Mouse (Mus musculus) hindbrain, embryonic 12.5 days (tissue): ENCODE measurements around the gene Ift43. TPM values are rescaled to one million over a fixed set of nuclear protein-coding genes. Genes with fewer than 3 reads are reported as not detected.
A peak's percentile ranks its signal among the peaks of the same experiment; 100 is the strongest.

Experiments
- ATAC-seq: fragments of 200-750 bp; cut with Nextera tagmentation; 2 replicates; pipeline ENCODE4 v1.8.0; 2017; ENCODE audit warnings: moderate TSS enrichment; ENCODE audit not compliant: low FRiP score
- H3K27ac ChIP-seq: fragments of 300-500 bp; sonication (generic); 2 replicates; pipeline ENCODE4 v1.5.1; 2016; ENCODE audit warnings: mild to moderate bottlenecking
- H3K27me3 ChIP-seq: fragments of 300-500 bp; sonication (generic); 2 replicates; pipeline ENCODE4 v1.6.1; 2016; ENCODE audit warnings: mild to moderate bottlenecking
- H3K36me3 ChIP-seq: fragments of 300-500 bp; sonication (generic); 2 replicates; pipeline ENCODE4 v1.6.1; 2016; ENCODE audit warnings: mild to moderate bottlenecking
- H3K4me1 ChIP-seq: fragments of 300-500 bp; sonication (generic); 2 replicates; pipeline ENCODE4 v1.6.1; 2016
- H3K4me2 ChIP-seq: fragments of 300-500 bp; sonication (generic); replicated peaks from 2 replicates; pipeline ENCODE4 v1.6.1; 2016; ENCODE audit warnings: mild to moderate bottlenecking
- H3K4me3 ChIP-seq: fragments of 300-500 bp; sonication (generic); 2 replicates; pipeline ENCODE4 v1.5.1; 2016; ENCODE audit warnings: mild to moderate bottlenecking
- H3K9ac ChIP-seq: fragments of 300-500 bp; sonication (generic); 2 replicates; pipeline ENCODE4 v1.6.1; 2016; ENCODE audit warnings: mild to moderate bottlenecking, moderate library complexity
- H3K9me3 ChIP-seq: fragments of 300-500 bp; sonication (generic); replicated peaks from 2 replicates; pipeline ENCODE4 v1.6.1; 2016; ENCODE audit warnings: mild to moderate bottlenecking
- WGBS: fragments of 180-500 bp; shearing (Covaris S2); methylation state at CpG from one replicate; pipeline ENCODE4 v1.1.7; 2016; 5-methylcytosine and 5-hydroxymethylcytosine counted together
- polyA plus RNA-seq: library from polyadenylated mRNA; unstranded; fragments of >200 nt; fragmentation: Nextera tagmentation; extraction: Ambion mirVana; gene quantifications from 2 replicates; pipeline ENCODE4 v1.2.1, GENCODE M21; 2016

The Ift43 gene
- polyA plus RNA-seq, 1 experiment from 2014 or later: 90.1 TPM

DNA sequence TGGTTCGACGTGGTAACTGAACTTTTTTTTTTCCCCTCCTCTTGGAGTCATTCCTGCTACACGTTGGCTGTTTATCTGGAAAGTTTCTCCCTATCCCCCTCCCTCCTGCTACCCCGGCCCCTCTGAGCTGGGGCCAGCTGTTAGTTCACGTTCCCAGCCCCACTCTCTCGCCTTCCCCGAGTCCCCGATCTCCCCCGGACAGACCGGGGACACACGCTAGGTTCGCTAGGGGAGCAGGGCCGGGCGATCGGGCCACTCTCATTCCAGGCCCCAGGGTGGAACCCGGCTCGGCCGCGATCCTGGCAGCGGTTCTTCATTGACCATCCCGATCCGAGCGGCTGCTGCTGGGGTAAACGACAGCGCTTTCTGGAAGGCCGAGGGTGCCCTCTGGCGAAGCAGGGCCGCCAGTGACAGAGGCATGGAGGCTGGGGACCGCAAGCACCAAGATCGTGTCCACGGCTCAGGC is 3.1 kb upstream of the Ift43 start:
- ATAC-seq: peak; percentile 73
- Histone ChIP-seq H3K9ac (peak overlapping the region; percentile 66), H3K36me3 (no peaks in the 10 kb centered on the region), H3K27me3 (peaks cover 26% of the 10 kb centered on the region; the same call in 1 of the 2 replicates), H3K4me3 (peak overlapping the region; percentile 47), H3K9me3 (no peaks in the 10 kb centered on the region), H3K27ac (peak overlapping the region; percentile 79), H3K4me1 (peaks cover 36% of the 10 kb centered on the region), H3K4me2 (peak overlapping the region; percentile 71)
- WGBS: under 1% methylated on average over 31 of the region's 31 CpGs

DNA sequence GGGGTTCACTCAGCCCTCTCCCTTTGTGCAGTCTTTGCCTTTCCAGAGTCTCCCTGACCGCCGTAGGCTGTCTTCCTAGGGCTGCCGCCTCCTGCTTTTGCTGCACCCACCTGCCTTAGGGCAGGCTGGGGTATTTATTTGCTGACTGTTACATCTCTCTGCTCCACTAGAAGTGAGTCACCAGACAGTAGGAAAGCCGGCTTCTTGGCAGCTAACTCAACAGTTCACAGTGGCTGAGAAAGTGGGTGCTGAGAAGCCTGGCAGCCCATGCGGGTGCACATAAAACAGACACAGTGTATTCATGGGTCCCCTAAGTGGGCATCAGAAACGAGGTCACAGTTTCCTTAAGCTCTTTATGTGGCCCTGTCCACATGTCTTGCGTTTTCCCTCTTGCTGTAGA is 3.5 kb downstream of the Ift43 start:
- no peak overlapping the region for H3K4me2 ChIP-seq
- H3K9me3 ChIP-seq: no peaks in the 10 kb centered on the region
- WGBS: 93% methylated on average over 7 of the region's 7 CpGs
- 0 out of 2 replicates have a peak, but pooled peaks cover 4% of the 10 kb centered on the region for H3K27me3 ChIP-seq
- no peak overlapping the region for H3K4me3 ChIP-seq
- H3K4me1 ChIP-seq: peaks cover 10% of the 10 kb centered on the region
- ATAC-seq: no peak
- peaks cover 21% of the 10 kb centered on the region for H3K36me3 ChIP-seq
- H3K27ac ChIP-seq: no peak overlapping the region
- no peak overlapping the region for H3K9ac ChIP-seq

DNA sequence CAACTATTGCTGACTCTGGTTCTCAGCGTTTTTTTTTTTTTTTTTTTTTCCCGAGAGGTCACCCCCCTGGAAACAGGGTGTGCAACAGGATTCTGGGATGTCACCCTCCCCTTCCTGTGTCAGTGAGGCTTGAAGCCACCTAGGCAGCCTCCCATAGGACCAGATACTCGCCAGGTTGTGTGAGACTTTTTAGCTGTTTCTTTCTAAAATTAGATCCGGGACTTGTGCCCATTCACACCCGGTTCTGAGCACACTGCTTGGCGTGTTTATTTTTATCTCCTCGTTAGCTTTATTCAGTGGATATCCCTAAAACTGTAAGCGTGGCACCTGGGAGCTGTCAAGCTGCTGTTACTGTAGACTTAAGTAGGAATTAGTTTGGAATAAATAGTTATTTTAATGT is 4.2 kb downstream of the Ift43 start:
- WGBS: 82% methylated on average over 8 of the region's 8 CpGs
- no peak overlapping the region for H3K9ac ChIP-seq
- no peak overlapping the region for H3K27ac ChIP-seq
- H3K4me1 ChIP-seq: peaks cover 14% of the 10 kb centered on the region
- H3K4me2 ChIP-seq: no peak overlapping the region
- H3K27me3 ChIP-seq: no peaks in the 10 kb centered on the region
- no peaks in the 10 kb centered on the region for H3K9me3 ChIP-seq
- H3K4me3 ChIP-seq: no peak overlapping the region
- ATAC-seq: no peak
- peaks cover 21% of the 10 kb centered on the region for H3K36me3 ChIP-seq

DNA sequence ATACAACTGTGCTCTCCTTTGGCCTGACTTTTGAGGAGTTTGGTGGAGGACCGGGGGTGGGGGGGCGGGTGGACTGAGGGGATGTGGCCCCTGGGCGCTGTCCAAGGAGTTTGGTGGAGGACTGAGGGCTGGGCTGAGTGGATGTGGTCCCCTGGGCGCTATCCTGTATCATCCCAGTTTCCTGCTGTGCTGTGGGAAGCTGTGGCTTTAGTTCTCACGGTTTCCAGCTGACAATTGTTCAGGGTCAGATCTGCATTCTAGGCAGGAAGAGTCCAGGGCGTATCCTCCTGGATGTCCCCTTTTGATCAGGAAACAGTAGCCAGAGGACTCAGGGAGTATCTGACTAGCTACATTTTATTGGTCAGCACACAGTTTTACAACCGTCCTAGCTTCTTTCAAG is 5.7 kb downstream of the Ift43 start:
- peaks cover 14% of the 10 kb centered on the region for H3K4me1 ChIP-seq
- 70% methylated on average over 7 of the region's 7 CpGs for WGBS
- no peak overlapping the region for H3K4me2 ChIP-seq
- H3K9ac ChIP-seq: no peak overlapping the region
- no peaks in the 10 kb centered on the region for H3K27me3 ChIP-seq
- H3K36me3 ChIP-seq: peaks cover 24% of the 10 kb centered on the region
- H3K4me3 ChIP-seq: no peak overlapping the region
- H3K9me3 ChIP-seq: no peaks in the 10 kb centered on the region
- ATAC-seq: no peak
- H3K27ac ChIP-seq: no peak overlapping the region

DNA sequence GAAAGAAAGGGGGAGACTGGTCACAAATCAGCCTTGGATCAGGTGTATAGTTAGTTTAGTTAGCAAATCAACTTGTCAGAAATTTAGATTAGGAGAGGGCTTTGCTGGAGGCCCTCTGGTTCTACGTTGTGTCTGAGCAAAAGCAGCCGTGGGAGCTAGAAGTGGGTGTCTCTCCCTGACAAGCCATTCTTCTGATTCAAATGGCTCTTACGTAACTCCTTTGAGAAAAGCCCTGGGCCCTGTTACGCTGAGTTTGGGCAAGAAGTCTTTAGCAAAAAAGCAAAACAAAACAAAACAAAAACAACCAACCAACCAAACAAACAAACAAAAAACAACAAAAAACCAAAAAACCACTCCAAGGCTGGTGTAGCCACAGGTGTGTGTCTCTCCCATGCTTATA is 8.4 kb downstream of the Ift43 start:
- H3K9ac ChIP-seq: no peak overlapping the region
- H3K9me3 ChIP-seq: no peaks in the 10 kb centered on the region
- ATAC-seq: no peak
- 61% methylated on average over 4 of the region's 4 CpGs for WGBS
- H3K27me3 ChIP-seq: no peaks in the 10 kb centered on the region
- peaks cover 24% of the 10 kb centered on the region for H3K36me3 ChIP-seq
- H3K4me2 ChIP-seq: no peak overlapping the region
- H3K4me1 ChIP-seq: peaks cover 10% of the 10 kb centered on the region; the same call in 1 of the 2 replicates
- H3K27ac ChIP-seq: no peak overlapping the region
- no peak overlapping the region for H3K4me3 ChIP-seq

DNA sequence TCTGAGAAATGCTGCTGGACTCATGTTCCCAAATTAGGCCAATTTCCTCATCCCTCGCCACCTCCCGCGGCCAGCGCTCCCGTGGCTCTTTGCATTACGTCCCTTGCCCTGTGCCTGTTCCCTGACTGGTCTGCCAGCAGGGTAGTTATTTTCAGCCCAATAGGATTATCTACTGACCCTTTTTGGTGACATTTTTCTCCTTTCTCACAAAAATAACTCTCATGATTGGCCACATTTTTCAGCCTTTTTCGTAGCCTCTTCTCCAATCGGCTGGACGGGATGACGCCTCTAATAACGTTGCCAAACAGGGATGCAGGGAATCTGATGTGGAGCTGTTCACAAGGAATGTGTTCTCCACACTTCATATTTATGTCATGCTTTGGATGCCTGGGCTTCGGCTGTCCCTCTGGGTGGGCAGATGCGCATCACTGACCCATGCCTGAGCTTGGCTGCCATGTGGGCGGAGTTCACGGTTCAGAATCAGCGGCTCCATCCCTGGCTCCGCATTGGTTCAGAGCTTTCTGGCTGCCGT is 9.3 kb downstream of the Ift43 start:
- H3K4me2 ChIP-seq: no peak overlapping the region
- WGBS: 48% methylated on average over 18 of the region's 18 CpGs
- H3K27me3 ChIP-seq: no peaks in the 10 kb centered on the region
- H3K27ac ChIP-seq: no peak overlapping the region
- no peaks in the 10 kb centered on the region for H3K9me3 ChIP-seq
- no peak for ATAC-seq
- H3K4me1 ChIP-seq: peaks cover 10% of the 10 kb centered on the region; the same call in 1 of the 2 replicates
- no peak overlapping the region for H3K4me3 ChIP-seq
- H3K36me3 ChIP-seq: peaks cover 22% of the 10 kb centered on the region
- no peak overlapping the region for H3K9ac ChIP-seq

DNA sequence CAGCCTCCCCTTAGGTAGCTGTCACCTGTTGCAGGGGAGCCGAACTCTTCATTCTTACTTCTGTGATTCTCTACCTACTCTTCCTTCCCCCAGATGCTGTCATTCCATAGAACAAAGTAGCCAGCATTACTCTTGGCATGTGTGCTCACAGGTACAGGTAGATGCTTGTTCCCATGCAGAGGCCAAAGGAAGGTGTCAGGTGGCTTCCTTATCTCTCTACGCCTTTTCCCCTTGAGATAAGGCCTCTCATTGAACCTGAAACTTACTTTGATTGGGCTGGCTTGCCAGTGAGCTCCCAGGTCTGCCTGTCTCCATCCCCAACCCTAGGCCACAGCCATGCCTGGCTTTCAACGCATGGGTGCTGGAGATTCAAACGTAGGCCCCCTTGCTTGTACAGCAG is 11.7 kb downstream of the Ift43 start:
- 96% methylated on average over 4 of the region's 4 CpGs for WGBS
- H3K36me3 ChIP-seq: peaks cover 22% of the 10 kb centered on the region
- H3K9ac ChIP-seq: no peak overlapping the region
- no peak overlapping the region for H3K27ac ChIP-seq
- no peaks in the 10 kb centered on the region for H3K9me3 ChIP-seq
- no peak overlapping the region for H3K4me3 ChIP-seq
- H3K4me1 ChIP-seq: peaks cover 10% of the 10 kb centered on the region; the same call in 1 of the 2 replicates
- ATAC-seq: no peak
- no peak overlapping the region for H3K4me2 ChIP-seq
- no peaks in the 10 kb centered on the region for H3K27me3 ChIP-seq

DNA sequence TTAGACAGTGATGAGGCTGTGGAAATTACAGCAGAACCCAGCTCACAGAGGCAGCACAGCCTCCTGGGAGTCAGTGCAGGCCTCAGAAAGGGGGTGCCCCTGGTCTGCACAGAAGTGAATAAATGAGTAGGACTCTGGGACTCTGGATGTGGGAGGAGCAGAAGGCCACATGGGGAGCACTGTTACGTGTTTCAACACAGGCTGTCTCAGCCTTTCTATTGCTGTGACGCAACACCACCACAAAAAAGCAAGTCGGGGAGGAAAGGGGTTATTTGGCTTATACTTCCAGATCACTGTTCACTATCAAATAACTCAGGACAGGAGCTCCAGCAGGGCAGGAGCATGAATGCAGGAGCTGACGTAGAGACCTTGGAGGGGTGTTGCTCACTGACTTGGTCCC is 13.5 kb downstream of the Ift43 start:
- Histone ChIP-seq H3K4me3 (no peak overlapping the region), H3K9me3 (no peaks in the 10 kb centered on the region), H3K27ac (no peak overlapping the region), H3K27me3 (no peaks in the 10 kb centered on the region), H3K9ac (no peak overlapping the region), H3K4me2 (no peak overlapping the region), H3K4me1 (peaks cover 10% of the 10 kb centered on the region; the same call in 1 of the 2 replicates), H3K36me3 (peaks cover 17% of the 10 kb centered on the region)
- no peak for ATAC-seq
- 85% methylated on average over 4 of the region's 4 CpGs for WGBS

DNA sequence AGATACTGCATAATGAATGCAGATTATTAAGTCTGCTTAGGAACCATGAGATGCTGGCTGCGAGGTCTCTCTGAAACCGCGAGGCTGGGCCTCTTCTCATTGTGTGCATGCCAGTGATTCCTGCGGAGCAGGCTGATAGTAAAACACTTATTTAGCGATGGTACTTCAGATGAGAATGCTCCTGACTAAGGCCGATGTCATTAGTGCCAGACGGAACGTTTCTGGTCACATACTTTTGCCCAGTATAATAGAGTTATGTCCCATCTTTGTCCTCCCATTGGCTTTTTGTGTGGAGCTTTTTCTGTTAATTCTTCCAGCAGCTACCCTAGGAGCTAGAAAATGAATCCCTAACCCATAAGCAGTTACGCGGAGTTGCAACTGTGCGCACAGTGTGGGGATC is 15.4 kb downstream of the Ift43 start:
- no peak overlapping the region for H3K4me3 ChIP-seq
- H3K4me2 ChIP-seq: no peak overlapping the region
- no peaks in the 10 kb centered on the region for H3K9me3 ChIP-seq
- no peaks in the 10 kb centered on the region for H3K27me3 ChIP-seq
- no peak for ATAC-seq
- 81% methylated on average over 11 of the region's 11 CpGs for WGBS
- peaks cover 5% of the 10 kb centered on the region; the same call in 1 of the 2 replicates for H3K4me1 ChIP-seq
- no peak overlapping the region for H3K27ac ChIP-seq
- H3K36me3 ChIP-seq: peaks cover 14% of the 10 kb centered on the region
- no peak overlapping the region for H3K9ac ChIP-seq

DNA sequence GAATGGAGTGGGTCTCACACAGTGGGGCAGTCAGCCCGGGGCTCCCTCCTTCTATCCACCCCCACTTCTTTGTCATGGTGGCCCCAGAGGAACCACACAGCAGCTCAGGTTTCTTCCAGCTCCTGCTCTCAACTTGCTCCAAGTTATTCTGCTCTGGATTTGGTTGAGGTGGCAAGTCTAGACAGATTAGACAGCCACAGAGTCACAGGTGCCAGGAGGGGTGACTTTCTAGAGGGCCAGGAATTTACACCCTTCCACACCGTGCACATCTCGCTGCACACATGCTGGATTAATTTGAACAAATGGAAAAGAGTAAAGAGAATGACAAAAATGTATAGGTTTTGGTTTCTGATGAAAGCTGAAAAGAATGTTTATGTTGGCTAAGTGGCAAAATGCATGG is 18.4 kb downstream of the Ift43 start:
- Histone ChIP-seq H3K36me3 (peaks cover 13% of the 10 kb centered on the region), H3K9ac (no peak overlapping the region), H3K4me1 (peaks cover 22% of the 10 kb centered on the region), H3K9me3 (no peaks in the 10 kb centered on the region), H3K4me2 (no peak overlapping the region), H3K27ac (no peak overlapping the region), H3K4me3 (no peak overlapping the region), H3K27me3 (0 out of 2 replicates have a peak, but pooled peaks cover 2% of the 10 kb centered on the region)
- ATAC-seq: no peak
- WGBS: 83% methylated on average over 3 of the region's 3 CpGs

DNA sequence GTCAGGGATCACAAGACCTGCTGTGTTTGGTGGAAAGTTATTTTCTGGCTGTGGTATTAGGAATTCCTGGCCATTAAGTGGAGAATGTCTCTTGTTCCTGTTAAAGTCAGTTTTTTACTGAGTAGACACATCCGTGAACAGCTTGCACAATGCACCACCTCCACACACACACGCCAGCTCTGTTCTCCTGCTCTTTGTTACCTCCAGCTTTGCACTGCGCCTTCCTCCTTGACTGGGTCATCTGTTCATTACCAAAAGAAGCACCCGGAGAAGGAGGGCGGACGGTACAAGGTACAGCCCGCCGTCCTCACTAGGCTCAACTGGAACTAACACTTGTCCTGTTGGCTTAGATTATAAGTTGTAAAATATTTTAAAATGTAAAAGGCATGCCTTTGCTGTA is 20.3 kb downstream of the Ift43 start:
- Histone ChIP-seq H3K9ac (no peak overlapping the region), H3K4me2 (no peak overlapping the region), H3K27me3 (0 out of 2 replicates have a peak, but pooled peaks cover 2% of the 10 kb centered on the region), H3K4me3 (no peak overlapping the region), H3K36me3 (peaks cover 3% of the 10 kb centered on the region), H3K4me1 (peaks cover 22% of the 10 kb centered on the region), H3K9me3 (no peaks in the 10 kb centered on the region), H3K27ac (no peak overlapping the region)
- ATAC-seq: no peak
- 77% methylated on average over 8 of the region's 8 CpGs for WGBS

DNA sequence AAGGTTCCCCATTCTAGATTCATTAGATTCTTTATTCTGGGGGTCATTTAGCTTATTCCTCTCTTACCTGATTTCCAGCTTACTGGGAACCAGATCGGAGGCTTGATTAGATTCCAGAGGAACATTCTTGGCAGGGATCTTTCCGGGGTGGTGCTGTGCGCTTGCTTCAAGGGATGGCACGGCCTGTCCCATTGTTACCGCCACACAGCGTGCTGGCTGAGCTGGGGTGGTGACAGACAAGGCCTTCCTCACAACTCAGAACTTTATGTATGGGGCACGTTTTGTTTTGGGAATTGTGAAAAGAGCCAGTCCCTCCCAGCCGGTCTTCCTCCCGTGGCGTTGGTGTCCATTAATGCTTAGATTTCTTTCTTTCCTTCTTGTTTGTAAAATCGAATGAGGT is 21.1 kb downstream of the Ift43 start:
- Histone ChIP-seq H3K36me3 (peaks cover 5% of the 10 kb centered on the region), H3K4me1 (peaks cover 22% of the 10 kb centered on the region), H3K27ac (peak overlapping the region; percentile 45; the same call in 1 of the 2 replicates), H3K27me3 (0 out of 2 replicates have a peak, but pooled peaks cover 2% of the 10 kb centered on the region), H3K4me3 (no peak overlapping the region), H3K9ac (no peak overlapping the region), H3K4me2 (no peak overlapping the region), H3K9me3 (no peaks in the 10 kb centered on the region)
- ATAC-seq: no peak
- WGBS: 42% methylated on average over 11 of the region's 11 CpGs

DNA sequence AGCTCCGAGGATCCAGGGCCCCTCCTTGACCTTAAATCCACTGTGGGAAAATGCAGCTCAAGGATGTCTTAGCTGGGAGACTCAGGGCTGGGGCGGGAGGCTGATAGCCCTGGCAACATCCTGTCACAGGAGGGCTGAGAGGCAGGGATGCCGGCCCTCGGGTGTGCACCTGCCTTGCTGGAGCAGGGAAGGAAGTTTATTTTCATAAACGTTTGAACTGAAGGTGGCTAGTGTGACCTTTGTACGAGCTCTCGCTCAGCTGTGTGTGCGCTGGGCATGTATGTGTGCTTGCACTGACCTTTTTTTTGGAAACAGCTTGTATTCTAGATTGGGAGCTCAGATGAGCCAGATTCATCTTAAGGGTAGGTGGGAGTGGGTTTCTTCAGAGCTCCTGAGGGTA is 21.5 kb downstream of the Ift43 start:
- Histone ChIP-seq H3K4me2 (no peak overlapping the region), H3K36me3 (peaks cover 7% of the 10 kb centered on the region), H3K4me3 (no peak overlapping the region), H3K27ac (no peak overlapping the region), H3K27me3 (0 out of 2 replicates have a peak, but pooled peaks cover 2% of the 10 kb centered on the region), H3K9ac (no peak overlapping the region), H3K9me3 (no peaks in the 10 kb centered on the region), H3K4me1 (peaks cover 22% of the 10 kb centered on the region)
- WGBS: 44% methylated on average over 8 of the region's 8 CpGs
- ATAC-seq: no peak; the same call in 1 of the 2 replicates
